Mouse (Mus musculus) midbrain, embryonic 15.5 days (tissue): ENCODE results near the gene Usp45. TPM values are rescaled to one million over a fixed set of nuclear protein-coding genes. Genes with fewer than 3 reads are reported as not detected.

Source experiments
- ATAC-seq: fragments of 200-750 bp; cut with Nextera tagmentation; replicated peaks from 2 replicates; pipeline ENCODE4 v1.8.0; 2017; ENCODE audit warnings: moderate TSS enrichment
- H3K27ac ChIP-seq: fragments of 300-500 bp; sonication (generic); 2 replicates; pipeline ENCODE4 v1.5.1; 2015; ENCODE audit warnings: mild to moderate bottlenecking, inconsistent platforms
- H3K27me3 ChIP-seq: fragments of 300-500 bp; sonication (generic); replicated peaks from 2 replicates; pipeline ENCODE4 v1.6.1; 2015; ENCODE audit warnings: inconsistent platforms
- H3K36me3 ChIP-seq: fragments of 300-500 bp; sonication (generic); replicated peaks from 2 replicates; pipeline ENCODE4 v1.6.1; 2015; ENCODE audit warnings: inconsistent platforms
- H3K4me1 ChIP-seq: fragments of 300-500 bp; sonication (generic); 2 replicates; pipeline ENCODE4 v1.6.1; 2015; ENCODE audit warnings: inconsistent platforms
- H3K4me2 ChIP-seq: fragments of 300-500 bp; sonication (generic); 2 replicates; pipeline ENCODE4 v1.6.1; 2015; ENCODE audit warnings: inconsistent platforms, mild to moderate bottlenecking, moderate library complexity
- H3K4me3 ChIP-seq: fragments of 300-500 bp; sonication (generic); 2 replicates; pipeline ENCODE4 v1.5.1; 2015; ENCODE audit warnings: mild to moderate bottlenecking, inconsistent platforms
- H3K9ac ChIP-seq: fragments of 300-500 bp; sonication (generic); 2 replicates; pipeline ENCODE4 v1.6.1; 2015; ENCODE audit warnings: mild to moderate bottlenecking, inconsistent platforms
- H3K9me3 ChIP-seq: fragments of 300-500 bp; sonication (generic); 2 replicates; pipeline ENCODE4 v1.6.1; 2016; ENCODE audit warnings: inconsistent platforms
- WGBS: fragments of 180-500 bp; shearing (Covaris S2); methylation state at CpG from one replicate; pipeline ENCODE4 v1.1.7; 2015; ENCODE audit warnings: mixed read lengths; 5-methylcytosine and 5-hydroxymethylcytosine counted together
- polyA plus RNA-seq: library from polyadenylated mRNA; unstranded; fragments of >200 nt; fragmentation: Nextera tagmentation; extraction: Ambion mirVana; gene quantifications from 2 replicates; pipeline ENCODE4 v1.2.1, GENCODE M21; 2015

The Usp45 gene
- polyA plus RNA-seq, 1 experiment from 2014 or later, result 5.9 TPM

- H3K4me1 ChIP-seq, result no peaks in the 10 kb centered on the region
- H3K27ac ChIP-seq, result no peak overlapping the region
- ATAC-seq, result no peak
- H3K27me3 ChIP-seq, result no peaks in the 10 kb centered on the region
- 89% methylated on average over 2 of the region's 2 CpGs for WGBS
- H3K4me2 ChIP-seq, result no peak overlapping the region
- H3K4me3 ChIP-seq, result no peak overlapping the region
- no peak overlapping the region for H3K9ac ChIP-seq
- peaks cover 22% of the 10 kb centered on the region; the same call in 1 of the 2 replicates for H3K36me3 ChIP-seq
- no peaks in the 10 kb centered on the region for H3K9me3 ChIP-seq
These were observed 34.7 kb downstream of the Usp45 start for GRCm38 (mm10) chr4:21801620-21802019.

- H3K4me2 ChIP-seq, result no peak overlapping the region
- no peak for ATAC-seq
- H3K27ac ChIP-seq, result no peak overlapping the region
- no peaks in the 10 kb centered on the region for H3K4me1 ChIP-seq
- no peaks in the 10 kb centered on the region for H3K27me3 ChIP-seq
- WGBS, result 43% methylated on average over 5 of the region's 5 CpGs
- no peak overlapping the region for H3K9ac ChIP-seq
- no peaks in the 10 kb centered on the region for H3K9me3 ChIP-seq
- H3K36me3 ChIP-seq, result peaks cover 10% of the 10 kb centered on the region; the same call in 1 of the 2 replicates
- H3K4me3 ChIP-seq, result no peak overlapping the region
These were observed 40.2 kb downstream of the Usp45 start for GRCm38 (mm10) chr4:21807204-21807603.

- 95% methylated on average over 3 of the region's 3 CpGs for WGBS
- H3K36me3 ChIP-seq, result peaks cover 1% of the 10 kb centered on the region; the same call in 1 of the 2 replicates
- H3K4me3 ChIP-seq, result no peak overlapping the region
- H3K27ac ChIP-seq, result no peak overlapping the region
- no peaks in the 10 kb centered on the region for H3K9me3 ChIP-seq
- H3K9ac ChIP-seq, result no peak overlapping the region
- no peak overlapping the region for H3K4me2 ChIP-seq
- no peaks in the 10 kb centered on the region for H3K27me3 ChIP-seq
- no peaks in the 10 kb centered on the region for H3K4me1 ChIP-seq
- no peak for ATAC-seq
These were observed 43.7 kb downstream of the Usp45 start for GRCm38 (mm10) chr4:21810608-21811007.

GRCm38 (mm10) chr4:21812635-21813034 is 45.7 kb downstream of the Usp45 start:
- Histone ChIP-seq H3K4me3 (no peak overlapping the region), H3K4me1 (no peaks in the 10 kb centered on the region), H3K36me3 (peaks cover 8% of the 10 kb centered on the region; the same call in 1 of the 2 replicates), H3K9me3 (no peaks in the 10 kb centered on the region), H3K27me3 (no peaks in the 10 kb centered on the region), H3K4me2 (no peak overlapping the region), H3K9ac (no peak overlapping the region), H3K27ac (no peak overlapping the region)
- 95% methylated on average over 6 of the region's 6 CpGs for WGBS
- ATAC-seq, result no peak

- H3K9ac ChIP-seq, result no peak overlapping the region
- 37% methylated on average over 2 of the region's 2 CpGs for WGBS
- no peaks in the 10 kb centered on the region for H3K9me3 ChIP-seq
- no peak overlapping the region for H3K27ac ChIP-seq
- peak; percentile 93 for ATAC-seq
- no peaks in the 10 kb centered on the region for H3K27me3 ChIP-seq
- no peak overlapping the region for H3K4me2 ChIP-seq
- H3K4me1 ChIP-seq, result no peaks in the 10 kb centered on the region
- H3K36me3 ChIP-seq, result peaks cover 8% of the 10 kb centered on the region; the same call in 1 of the 2 replicates
- no peak overlapping the region for H3K4me3 ChIP-seq
These were observed 47.1 kb downstream of the Usp45 start for GRCm38 (mm10) chr4:21814029-21814428.

GRCm38 (mm10) chr4:21826616-21827015 is 59.7 kb downstream of the Usp45 start:
- H3K36me3 ChIP-seq, result peaks cover 9% of the 10 kb centered on the region; the same call in 1 of the 2 replicates
- no peaks in the 10 kb centered on the region for H3K9me3 ChIP-seq
- 89% methylated on average over 2 of the region's 2 CpGs for WGBS
- H3K4me3 ChIP-seq, result no peak overlapping the region
- no peaks in the 10 kb centered on the region for H3K4me1 ChIP-seq
- no peaks in the 10 kb centered on the region for H3K27me3 ChIP-seq
- no peak overlapping the region for H3K9ac ChIP-seq
- no peak overlapping the region for H3K4me2 ChIP-seq
- H3K27ac ChIP-seq, result no peak overlapping the region
- no peak for ATAC-seq

GRCm38 (mm10) chr4:21832844-21833243 is 65.9 kb downstream of the Usp45 start:
- Histone ChIP-seq H3K4me3 (no peak overlapping the region), H3K27ac (no peak overlapping the region), H3K4me1 (no peaks in the 10 kb centered on the region), H3K36me3 (0 out of 2 replicates have a peak, but pooled peaks cover 8% of the 10 kb centered on the region), H3K27me3 (no peaks in the 10 kb centered on the region), H3K9me3 (no peaks in the 10 kb centered on the region), H3K9ac (no peak overlapping the region), H3K4me2 (no peak overlapping the region)
- no peak for ATAC-seq
- 94% methylated on average over 8 of the region's 8 CpGs for WGBS

GRCm38 (mm10) chr4:21847481-21848286 is 80.7 kb downstream of the Usp45 start, which contains the start of gene Pnisr:
Gene Pnisr (plus strand): TSS chr4:21847583.
- WGBS, result under 1% methylated on average over 50 of the region's 50 CpGs
- peaks cover 28% of the 10 kb centered on the region for H3K4me1 ChIP-seq
- H3K27ac ChIP-seq, result peak within 1 kb of the TSS; percentile 98
- H3K9me3 ChIP-seq, result no peaks in the 10 kb centered on the region
- peak; percentile 99 for ATAC-seq
- no peaks in the 10 kb centered on the region for H3K27me3 ChIP-seq
- H3K4me2 ChIP-seq, result peak within 1 kb of the TSS; percentile 57
- peak within 1 kb of the TSS; percentile 92 for H3K4me3 ChIP-seq
- no peaks in the 10 kb centered on the region for H3K36me3 ChIP-seq
- peak within 1 kb of the TSS; percentile 92 for H3K9ac ChIP-seq

GRCm38 (mm10) chr4:21848287-21848630 is 81.3 kb downstream of the Usp45 start:
- WGBS, result under 1% methylated on average over 24 of the region's 24 CpGs
- H3K4me2 ChIP-seq, result peak overlapping the region; percentile 57
- no peaks in the 10 kb centered on the region for H3K9me3 ChIP-seq
- H3K9ac ChIP-seq, result peak overlapping the region; percentile 92
- H3K4me3 ChIP-seq, result peak overlapping the region; percentile 92
- H3K27me3 ChIP-seq, result no peaks in the 10 kb centered on the region
- peak; percentile 93 for ATAC-seq
- no peaks in the 10 kb centered on the region for H3K36me3 ChIP-seq
- H3K4me1 ChIP-seq, result peaks cover 31% of the 10 kb centered on the region
- H3K27ac ChIP-seq, result peak overlapping the region; percentile 98

GRCm38 (mm10) chr4:21857481-21857880 is 90.5 kb downstream of the Usp45 start:
- WGBS, result 71% methylated on average over 1 of the region's 1 CpGs
- Histone ChIP-seq H3K4me1 (0 out of 2 replicates have a peak, but pooled peaks cover 3% of the 10 kb centered on the region), H3K4me2 (no peak overlapping the region), H3K9me3 (no peaks in the 10 kb centered on the region), H3K27me3 (no peaks in the 10 kb centered on the region), H3K9ac (no peak overlapping the region), H3K4me3 (no peak overlapping the region), H3K36me3 (peaks cover 23% of the 10 kb centered on the region), H3K27ac (no peak overlapping the region)
- ATAC-seq, result no peak

GRCm38 (mm10) chr4:21865226-21865625 is 98.3 kb downstream of the Usp45 start:
- H3K9ac ChIP-seq, result no peak overlapping the region
- H3K4me2 ChIP-seq, result no peak overlapping the region
- H3K4me1 ChIP-seq, result no peaks in the 10 kb centered on the region
- H3K4me3 ChIP-seq, result no peak overlapping the region
- H3K27me3 ChIP-seq, result no peaks in the 10 kb centered on the region
- ATAC-seq, result no peak
- H3K27ac ChIP-seq, result no peak overlapping the region
- no peaks in the 10 kb centered on the region for H3K9me3 ChIP-seq
- 92% methylated on average over 1 of the region's 1 CpGs for WGBS
- peaks cover 45% of the 10 kb centered on the region for H3K36me3 ChIP-seq

- no peak overlapping the region for H3K9ac ChIP-seq
- peak overlapping the region; percentile 68 for H3K4me2 ChIP-seq
- H3K27ac ChIP-seq, result no peak overlapping the region
- H3K4me1 ChIP-seq, result peaks cover 5% of the 10 kb centered on the region; the same call in 1 of the 2 replicates
- 31% methylated on average over 6 of the region's 6 CpGs for WGBS
- H3K27me3 ChIP-seq, result no peaks in the 10 kb centered on the region
- no peak for ATAC-seq
- H3K36me3 ChIP-seq, result peaks cover 10% of the 10 kb centered on the region
- no peaks in the 10 kb centered on the region for H3K9me3 ChIP-seq
- peak overlapping the region; percentile 87 for H3K4me3 ChIP-seq
These were observed 111.8 kb downstream of the Usp45 start for GRCm38 (mm10) chr4:21878776-21879175.
